Mouse (Mus musculus) heart, postnatal 0 days (tissue): ENCODE data around the gene Pgm5. TPM values are rescaled to one million over a fixed set of nuclear protein-coding genes. Genes with fewer than 3 reads are reported as not detected.

Experiments used
- ATAC-seq: fragments of 200-750 bp; cut with Nextera tagmentation; 2 replicates; pipeline ENCODE4 v1.8.0; 2017; ENCODE audit warnings: low read depth, moderate number of reproducible peaks, moderate library complexity; ENCODE audit not compliant: insufficient read depth
- DNase-seq: peaks from one replicate; pipeline ENCODE4 v3.0.0-alpha.2; 2016; ENCODE audit warnings: low spot score
- H3K27ac ChIP-seq: fragments of 300-500 bp; sonication (generic); 2 replicates; pipeline ENCODE4 v1.5.1; 2014; ENCODE audit warnings: low read depth, mild to moderate bottlenecking
- H3K27me3 ChIP-seq: fragments of 300-500 bp; sonication (generic); 2 replicates; pipeline ENCODE4 v1.6.1; 2014; ENCODE audit warnings: low read length, mixed read lengths; ENCODE audit not compliant: control insufficient read depth, insufficient read depth
- H3K36me3 ChIP-seq: fragments of 300-500 bp; sonication (generic); replicated peaks from 2 replicates; pipeline ENCODE4 v1.6.1; 2014; ENCODE audit warnings: low read length, mixed read lengths; ENCODE audit not compliant: control insufficient read depth, insufficient read depth
- H3K4me1 ChIP-seq: fragments of 300-500 bp; sonication (generic); 2 replicates; pipeline ENCODE4 v1.6.1; 2014; ENCODE audit warnings: antibody characterized with exemption; ENCODE audit not compliant: control insufficient read depth, insufficient read depth
- H3K4me2 ChIP-seq: fragments of 300-500 bp; sonication (generic); 2 replicates; pipeline ENCODE4 v1.6.1; 2014; ENCODE audit warnings: low read depth, mild to moderate bottlenecking, low read length, moderate library complexity
- H3K4me3 ChIP-seq: fragments of 300-500 bp; sonication (generic); 2 replicates; pipeline ENCODE4 v1.5.1; 2014; ENCODE audit warnings: low read depth, low read length
- H3K9ac ChIP-seq: fragments of 300-500 bp; sonication (generic); replicated peaks from 2 replicates; pipeline ENCODE4 v1.6.1; 2014; ENCODE audit warnings: low read depth, low read length, mixed read lengths
- H3K9me3 ChIP-seq: fragments of 300-500 bp; sonication (generic); replicated peaks from 2 replicates; pipeline ENCODE4 v1.6.1; 2016; ENCODE audit warnings: low read length; ENCODE audit not compliant: control insufficient read depth
- CTCF ChIP-seq: IDR thresholded peaks from 2 replicates; pipeline ENCODE4 v1.5.1; 2016; ENCODE audit warnings: antibody characterized with exemption, control low read depth, low read depth
- EP300 ChIP-seq: IDR thresholded peaks from 2 replicates; pipeline ENCODE4 v1.6.1; 2016; ENCODE audit warnings: antibody characterized with exemption, low read depth
- WGBS: fragments of 180-500 bp; shearing (Covaris S2); extraction: QIAGEN DNeasy Blood & Tissue Kit; methylation state at CpG from one replicate; pipeline ENCODE4 v1.1.7; 2014; 5-methylcytosine and 5-hydroxymethylcytosine counted together
- polyA plus RNA-seq: library from polyadenylated mRNA; unstranded; fragments of >200 nt; fragmentation: Nextera tagmentation; extraction: Ambion mirVana; gene quantifications from 2 replicates; pipeline ENCODE4 v1.2.1, GENCODE M21; 2015
- total RNA-seq: library from RNA; depleted of rRNA; stranded (reverse); fragments of >200 nt; gene quantifications from 2 replicates; pipeline ENCODE4 v1.2.3, GENCODE M21; 2014; ENCODE audit warnings: low replicate concordance

The Pgm5 gene
- total and polyA plus RNA-seq, 2 experiments from 2014 or later, result 4.9 to 163 TPM

DNA sequence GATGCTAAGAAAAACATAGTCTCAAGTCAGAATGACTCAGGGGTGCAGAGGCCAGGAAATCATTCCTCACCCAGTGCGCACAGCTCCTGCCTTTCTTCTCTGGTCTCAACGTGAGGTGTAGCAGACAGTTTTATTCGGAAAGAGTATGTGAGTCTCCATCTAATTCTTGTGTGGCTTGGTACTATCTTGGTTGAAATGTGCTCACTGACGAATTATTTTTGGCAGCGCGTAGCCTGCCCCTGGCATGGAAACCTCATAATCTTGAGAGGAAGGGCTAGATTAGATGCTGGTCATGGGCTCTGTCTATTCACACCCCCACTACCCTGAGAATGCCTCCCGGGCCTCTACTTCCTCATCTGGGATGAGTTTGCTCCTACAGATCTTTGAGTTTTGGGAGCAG lies 153.6 kb downstream of the Pgm5 start:
- no peaks in the 10 kb centered on the region for H3K9me3 ChIP-seq
- H3K9ac ChIP-seq, result no peak overlapping the region
- TF ChIP-seq CTCF, result no peak
- 0 out of 2 replicates have a peak, but pooled peaks have one; percentile 51 for TF ChIP-seq EP300
- WGBS, result 15% methylated on average over 7 of the region's 7 CpGs
- no peaks in the 10 kb centered on the region for H3K27me3 ChIP-seq
- ATAC-seq, result peak; percentile 84
- H3K27ac ChIP-seq, result peak overlapping the region; percentile 73
- no peak overlapping the region for H3K4me3 ChIP-seq
- H3K36me3 ChIP-seq, result no peaks in the 10 kb centered on the region
- H3K4me2 ChIP-seq, result peak overlapping the region; percentile 20; the same call in 1 of the 2 replicates
- DNase-seq, result peak; percentile 83
- peaks cover 34% of the 10 kb centered on the region for H3K4me1 ChIP-seq

- H3K27me3 ChIP-seq, result no peaks in the 10 kb centered on the region
- WGBS, result 48% methylated on average over 7 of the region's 7 CpGs
- H3K9ac ChIP-seq, result no peak overlapping the region
- peaks cover 34% of the 10 kb centered on the region for H3K4me1 ChIP-seq
- TF ChIP-seq CTCF (no peak), EP300 (no peak)
- ATAC-seq (peak; percentile 21), DNase-seq (peak; percentile 30)
- H3K4me3 ChIP-seq, result no peak overlapping the region
- H3K36me3 ChIP-seq, result no peaks in the 10 kb centered on the region
- H3K27ac ChIP-seq, result peak overlapping the region; percentile 73
- peak overlapping the region; percentile 20; the same call in 1 of the 2 replicates for H3K4me2 ChIP-seq
- H3K9me3 ChIP-seq, result no peaks in the 10 kb centered on the region
These were observed 154.4 kb downstream of the Pgm5 start for GRCm38 (mm10) chr19:24707071-24707906.

GRCm38 (mm10) chr19:24705395-24705794 lies 156.3 kb downstream of the Pgm5 start:
- H3K4me2 ChIP-seq, result no peak overlapping the region
- no peak overlapping the region for H3K27ac ChIP-seq
- H3K9ac ChIP-seq, result no peak overlapping the region
- no peaks in the 10 kb centered on the region for H3K27me3 ChIP-seq
- no peak for ATAC-seq
- H3K4me1 ChIP-seq, result peaks cover 34% of the 10 kb centered on the region
- no peak for DNase-seq
- 79% methylated on average over 1 of the region's 1 CpGs for WGBS
- H3K36me3 ChIP-seq, result no peaks in the 10 kb centered on the region; the same call in 1 of the 2 replicates
- no peak overlapping the region for H3K4me3 ChIP-seq
- H3K9me3 ChIP-seq, result no peaks in the 10 kb centered on the region
- TF ChIP-seq EP300 (no peak), CTCF (peak; percentile 59)

GRCm38 (mm10) chr19:24704326-24704725 lies 157.3 kb downstream of the Pgm5 start:
- DNase-seq, result no peak
- ATAC-seq, result no peak
- Histone ChIP-seq H3K36me3 (no peaks in the 10 kb centered on the region; the same call in 1 of the 2 replicates), H3K4me1 (peaks cover 34% of the 10 kb centered on the region), H3K4me2 (no peak overlapping the region), H3K9me3 (no peaks in the 10 kb centered on the region), H3K27me3 (no peaks in the 10 kb centered on the region), H3K27ac (no peak overlapping the region), H3K4me3 (no peak overlapping the region), H3K9ac (no peak overlapping the region)
- TF ChIP-seq EP300, result no peak
- no peak for TF ChIP-seq CTCF
- WGBS, result 76% methylated on average over 2 of the region's 2 CpGs

DNA sequence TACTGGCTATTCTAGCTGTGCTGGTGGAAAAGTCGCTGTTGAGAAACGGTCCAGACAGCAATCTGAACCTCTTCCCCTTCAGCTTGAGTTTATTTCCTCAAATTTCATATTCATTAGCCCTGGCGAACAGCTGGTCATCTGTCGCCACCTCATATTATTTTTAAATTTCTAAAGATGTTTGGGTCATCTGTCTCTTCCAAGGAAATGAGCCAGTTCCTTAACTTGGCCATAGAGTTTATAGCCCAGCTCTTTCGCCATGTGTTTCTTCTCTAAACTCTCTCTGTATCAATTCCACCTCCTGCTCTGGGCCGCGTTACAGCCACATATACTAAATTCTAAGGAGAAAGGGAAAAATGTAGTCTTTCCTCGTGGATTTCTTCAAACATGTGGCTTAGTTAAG lies 158.0 kb downstream of the Pgm5 start:
- no peak overlapping the region for H3K27ac ChIP-seq
- H3K4me3 ChIP-seq, result no peak overlapping the region
- peaks cover 29% of the 10 kb centered on the region for H3K4me1 ChIP-seq
- no peak overlapping the region for H3K4me2 ChIP-seq
- DNase-seq (no peak), ATAC-seq (no peak)
- H3K36me3 ChIP-seq, result no peaks in the 10 kb centered on the region; the same call in 1 of the 2 replicates
- no peaks in the 10 kb centered on the region for H3K9me3 ChIP-seq
- 70% methylated on average over 8 of the region's 8 CpGs for WGBS
- TF ChIP-seq CTCF (no peak), EP300 (no peak)
- H3K9ac ChIP-seq, result no peak overlapping the region
- no peaks in the 10 kb centered on the region for H3K27me3 ChIP-seq
